Comparison of ENCODE assay signal across 8 mouse cellular contexts in genomic region chr4:106908950-106909751, GRCm38 (mm10). TPM values are rescaled to one million over a fixed set of nuclear protein-coding genes. Genes with fewer than 3 reads are reported as not detected.
A peak's percentile ranks its signal among the peaks of the same experiment; 100 is the strongest.
DNase-seq lines count a peak whose midpoint lies in the region; ATAC-seq and TF ChIP-seq lines count a peak whose summit lies in the region.

No protein-coding gene starts in this region.

- WGBS in forebrain, embryonic 12.5 days: 5% methylated on average over 10 of the region's 10 CpGs
- 4% methylated on average over 10 of the region's 10 CpGs for WGBS in limb, embryonic 11.5 days
- 5% methylated on average over 10 of the region's 10 CpGs for WGBS in midbrain, embryonic 12.5 days
- 6% methylated on average over 10 of the region's 10 CpGs for WGBS in stomach, postnatal 0 days

- H3K9me3 ChIP-seq in forebrain, embryonic 12.5 days: no peaks in the 10 kb centered on the region
- no peaks in the 10 kb centered on the region for H3K9me3 ChIP-seq in limb, embryonic 11.5 days (ENCODE audit: control insufficient read depth, low read length)
- H3K9me3 ChIP-seq in midbrain, embryonic 12.5 days: no peaks in the 10 kb centered on the region
- H3K9me3 ChIP-seq in stomach, postnatal 0 days (ENCODE audit: control insufficient read depth, low read length): no peaks in the 10 kb centered on the region

- peak overlapping the region; percentile 97 for H3K4me2 ChIP-seq in forebrain, embryonic 12.5 days
- H3K4me2 ChIP-seq in limb, embryonic 11.5 days (ENCODE audit: low read depth, severe bottlenecking): peak overlapping the region; percentile 96
- H3K4me2 ChIP-seq in midbrain, embryonic 12.5 days (replicated peaks): peak overlapping the region; percentile 89
- H3K4me2 ChIP-seq in stomach, postnatal 0 days (replicated peaks; ENCODE audit: low read depth): peak overlapping the region; percentile 96

- ATAC-seq in forebrain, embryonic 12.5 days (ENCODE audit: low FRiP score): no peak
- no peak for ATAC-seq in limb, embryonic 11.5 days (ENCODE audit: insufficient number of reproducible peaks, low FRiP score, low TSS enrichment, low read depth)
- ATAC-seq in midbrain, embryonic 12.5 days (ENCODE audit: low FRiP score, low read depth): peak; percentile 2; the same call in 1 of the 2 replicates
- ATAC-seq in stomach, postnatal 0 days (ENCODE audit: low FRiP score, low TSS enrichment): peak; percentile 58

- peak overlapping the region; percentile 99 for H3K27ac ChIP-seq in forebrain, embryonic 12.5 days
- H3K27ac ChIP-seq in limb, embryonic 11.5 days (replicated peaks; ENCODE audit: low read depth, low read length): peak overlapping the region; percentile 100
- peak overlapping the region; percentile 99 for H3K27ac ChIP-seq in midbrain, embryonic 12.5 days (replicated peaks)
- H3K27ac ChIP-seq in stomach, postnatal 0 days (replicated peaks): peak overlapping the region; percentile 87

- peak; percentile 11 for DNase-seq in ES-CJ7 (ENCODE audit: low read depth, low spot score)
- peak; percentile 77 for DNase-seq in brain, adult 2 months (ENCODE audit: low read depth, low spot score)
- peak; percentile 72 for DNase-seq in heart, postnatal 4 days
- peak; percentile 59 for DNase-seq in limb, embryonic 11.5 days (ENCODE audit: low spot score)
- peak; percentile 71 for DNase-seq in stomach, postnatal 0 days (ENCODE audit: low spot score)
- DNase-seq in layer of hippocampus, postnatal 10 days (ENCODE audit: low spot score in 2 of 2): no peak

- no peak; the same call in 1 of the 2 replicates for TF ChIP-seq CTCF in stomach, postnatal 0 days (IDR thresholded peaks at IDR 0.05; ENCODE audit: low read depth)

- H3K9ac ChIP-seq in forebrain, embryonic 12.5 days: 0 out of 2 replicates have a peak overlapping the region, but pooled peaks have one; percentile 43
- peak overlapping the region; percentile 24; the same call in 1 of the 2 replicates for H3K9ac ChIP-seq in limb, embryonic 11.5 days (ENCODE audit: low read length)
- peak overlapping the region; percentile 8; the same call in 1 of the 2 replicates for H3K9ac ChIP-seq in midbrain, embryonic 12.5 days (replicated peaks)
- peak overlapping the region; percentile 45; the same call in 1 of the 2 replicates for H3K9ac ChIP-seq in stomach, postnatal 0 days (ENCODE audit: low read length)

- no peaks in the 10 kb centered on the region for H3K27me3 ChIP-seq in forebrain, embryonic 12.5 days
- H3K27me3 ChIP-seq in limb, embryonic 11.5 days (ENCODE audit: control insufficient read depth, insufficient read depth, low read length): no peaks in the 10 kb centered on the region
- no peaks in the 10 kb centered on the region for H3K27me3 ChIP-seq in midbrain, embryonic 12.5 days
- no peaks in the 10 kb centered on the region for H3K27me3 ChIP-seq in stomach, postnatal 0 days (ENCODE audit: control insufficient read depth, insufficient read depth, low read length)

- peaks cover 6% of the 10 kb centered on the region; the same call in 1 of the 2 replicates for H3K36me3 ChIP-seq in forebrain, embryonic 12.5 days (replicated peaks)
- H3K36me3 ChIP-seq in limb, embryonic 11.5 days (ENCODE audit: control insufficient read depth, insufficient read depth, low read length): no peaks in the 10 kb centered on the region
- peaks cover 6% of the 10 kb centered on the region; the same call in 1 of the 2 replicates for H3K36me3 ChIP-seq in midbrain, embryonic 12.5 days
- H3K36me3 ChIP-seq in stomach, postnatal 0 days (ENCODE audit: control insufficient read depth, insufficient read depth, low read length): no peaks in the 10 kb centered on the region

- no peak for TF ChIP-seq EP300 in stomach, postnatal 0 days (optimal IDR thresholded peaks at IDR 0.05)

- H3K4me3 ChIP-seq in forebrain, embryonic 12.5 days (replicated peaks): no peak overlapping the region
- no peak overlapping the region; the same call in 1 of the 2 replicates for H3K4me3 ChIP-seq in limb, embryonic 11.5 days (ENCODE audit: low read depth, low read length)
- H3K4me3 ChIP-seq in midbrain, embryonic 12.5 days: peak overlapping the region; percentile 100; the same call in 1 of the 2 replicates
- H3K4me3 ChIP-seq in stomach, postnatal 0 days (ENCODE audit: low read depth, low read length): no peak overlapping the region

- peaks cover 40% of the 10 kb centered on the region for H3K4me1 ChIP-seq in forebrain, embryonic 12.5 days
- peaks cover 41% of the 10 kb centered on the region for H3K4me1 ChIP-seq in limb, embryonic 11.5 days (ENCODE audit: control insufficient read depth, insufficient read depth, low read length)
- H3K4me1 ChIP-seq in midbrain, embryonic 12.5 days: peaks cover 40% of the 10 kb centered on the region
- peaks cover 14% of the 10 kb centered on the region for H3K4me1 ChIP-seq in stomach, postnatal 0 days (replicated peaks; ENCODE audit: control insufficient read depth, insufficient read depth)

RNA-seq across cellular contexts. Expression of gene Ssbp3, which starts 1.4 kb away (rescaled TPM):
- 198 and 214 TPM in 2 replicates for polyA plus RNA-seq in forebrain, embryonic 12.5 days (2016; fragmentation: Nextera tagmentation; extraction: Ambion mirVana)
- total RNA-seq in heart, postnatal 4 days (2021): 10 to 100 TPM; 55.3 to 58.7 TPM
- 179 and 186 TPM in 2 replicates for polyA plus RNA-seq in limb, embryonic 11.5 days (2014; fragmentation: Nextera tagmentation; extraction: Ambion mirVana)
- 277 and 309 TPM in 2 replicates for polyA plus RNA-seq in midbrain, embryonic 12.5 days (2016; fragmentation: Nextera tagmentation; extraction: Ambion mirVana)
- 39.3 and 50.0 TPM in 2 replicates for polyA plus RNA-seq in stomach, postnatal 0 days (2015; fragmentation: Nextera tagmentation; extraction: Ambion mirVana)
- total RNA-seq in layer of hippocampus, postnatal 10 days (2021): 100 to 1,000 TPM in 1 of 2 experiments, 10 to 100 TPM in 1; 89.5 to 106 TPM

Comparison
In these comparisons a context has a peak if more than half of its experiments do, and no peak if none do; other contexts are left out.
1. DNase-seq: peak in ES-CJ7 (single experiment), brain, adult 2 months (single experiment), heart, postnatal 4 days (single experiment), limb, embryonic 11.5 days (single experiment) and stomach, postnatal 0 days (single experiment); none in layer of hippocampus, postnatal 10 days (0 of 2).
2. ATAC-seq: peak in midbrain, embryonic 12.5 days (single experiment) and stomach, postnatal 0 days (single experiment); none in forebrain, embryonic 12.5 days (single experiment) and limb, embryonic 11.5 days (single experiment).
3. Peak in every context shown above with its lines, with median percentiles within 50 percentile points of each other: H3K27ac ChIP-seq, H3K4me2 ChIP-seq and H3K9ac ChIP-seq.